ENCODE assay signal across 12 mouse cellular contexts in genomic region chr19:56135306-56135928, GRCm38 (mm10).
DNase-seq lines count a peak whose midpoint lies in the region; ATAC-seq and TF ChIP-seq lines count a peak whose summit lies in the region.
"Had no signal": no experiment of that assay in that cellular context is flagged by ENCODE, and none has a peak within 500 bp of the region (broad histone marks: within the 10 kb centered on the region; RNA-seq: fewer than 3 reads in every experiment).

No protein-coding gene starts in this region.

- no peak for ATAC-seq in forebrain, embryonic 11.5 days (replicated peaks; ENCODE audit: low FRiP score)
- no peak for ATAC-seq in forebrain, embryonic 15.5 days (replicated peaks)
- ATAC-seq: hindbrain, embryonic 16.5 days; Patski had no signal

- WGBS in forebrain, embryonic 11.5 days: 81% methylated on average over 7 of the region's 7 CpGs
- 79% methylated on average over 7 of the region's 7 CpGs for WGBS in forebrain, embryonic 15.5 days

- H3K27ac ChIP-seq in forebrain, embryonic 11.5 days (ENCODE audit: low read depth, low read length): no peak overlapping the region
- no peak overlapping the region for H3K27ac ChIP-seq in forebrain, embryonic 15.5 days (replicated peaks)
- H3K27ac ChIP-seq in layer of hippocampus, adult 2 months: no peak overlapping the region
- H3K27ac ChIP-seq: liver, embryonic 14.5 days had no signal

- peak; percentile 38 for DNase-seq in forebrain, embryonic 11.5 days (ENCODE audit: low spot score)
- DNase-seq in NIH3T3 (ENCODE audit: low read depth): peak; percentile 68
- DNase-seq in gastrocnemius, postnatal 10 days: peak; percentile 50
- DNase-seq in lung, adult 18-20 months: peak; percentile 30 to 45
- no peak for DNase-seq in right cerebral cortex, postnatal 25 days
- DNase-seq in layer of hippocampus, adult 2 months (ENCODE audit: low spot score in 2 of 2): no peak
- no peak for DNase-seq in thymus, postnatal 0 days (ENCODE audit: low spot score)
- DNase-seq: layer of hippocampus, postnatal 36 days had no signal

- H3K4me3 ChIP-seq in forebrain, embryonic 11.5 days (ENCODE audit: low read depth, low read length): no peak overlapping the region
- no peak overlapping the region for H3K4me3 ChIP-seq in forebrain, embryonic 15.5 days
- no peak overlapping the region for H3K4me3 ChIP-seq in layer of hippocampus, adult 2 months

- H3K9me3 ChIP-seq in forebrain, embryonic 11.5 days (ENCODE audit: control insufficient read depth, low read length): no peaks in the 10 kb centered on the region
- H3K9me3 ChIP-seq in forebrain, embryonic 15.5 days: no peaks in the 10 kb centered on the region

- H3K36me3 ChIP-seq in forebrain, embryonic 11.5 days (ENCODE audit: control insufficient read depth, insufficient read depth, low read length): no peaks in the 10 kb centered on the region
- no peaks in the 10 kb centered on the region for H3K36me3 ChIP-seq in forebrain, embryonic 15.5 days

- H3K4me1 ChIP-seq in forebrain, embryonic 11.5 days (replicated peaks; ENCODE audit: control insufficient read depth, insufficient read depth, low read length): peaks cover 11% of the 10 kb centered on the region
- H3K4me1 ChIP-seq in forebrain, embryonic 15.5 days: peaks cover 31% of the 10 kb centered on the region

- no peak overlapping the region for H3K4me2 ChIP-seq in forebrain, embryonic 11.5 days (ENCODE audit: low read depth, low read length, severe bottlenecking)
- H3K4me2 ChIP-seq in forebrain, embryonic 15.5 days (replicated peaks): no peak overlapping the region

- TF ChIP-seq CTCF in layer of hippocampus, adult 2 months (conservative IDR thresholded peaks at IDR 0.05): no peak

- no peak overlapping the region for H3K9ac ChIP-seq in forebrain, embryonic 11.5 days (ENCODE audit: low read length)
- no peak overlapping the region for H3K9ac ChIP-seq in forebrain, embryonic 15.5 days (replicated peaks)
- H3K9ac ChIP-seq: liver, embryonic 14.5 days had no signal

- peaks cover 10% of the 10 kb centered on the region for H3K27me3 ChIP-seq in forebrain, embryonic 11.5 days (ENCODE audit: control insufficient read depth, insufficient read depth, low read length)
- peaks cover 20% of the 10 kb centered on the region for H3K27me3 ChIP-seq in forebrain, embryonic 15.5 days

Comparison
In these comparisons a context has a peak if more than half of its experiments do, and no peak if none do; other contexts are left out.
1. DNase-seq: peak in forebrain, embryonic 11.5 days (single experiment), NIH3T3 (single experiment), gastrocnemius, postnatal 10 days (single experiment) and lung, adult 18-20 months (2 of 2); none in right cerebral cortex, postnatal 25 days (single experiment), layer of hippocampus, adult 2 months (0 of 2) and thymus, postnatal 0 days (single experiment).